Mouse (Mus musculus) intestine, embryonic 16.5 days (tissue): ENCODE measurements at regions not wholly inside any gene's neighbourhood (a gene's known extent, or its start where the extent isn't known, plus 50 kb on each side); places are given as distances from the start of the nearest gene placed in this dataset.

Experiments used
- ATAC-seq: fragments of 200-750 bp; cut with Nextera tagmentation; 2 replicates; pipeline ENCODE4 v1.8.0; 2017; ENCODE audit warnings: moderate TSS enrichment, moderate library complexity
- H3K27ac ChIP-seq: fragments of 300-500 bp; sonication (generic); 2 replicates; pipeline ENCODE4 v1.5.1; 2014; ENCODE audit warnings: mild to moderate bottlenecking, low read length
- H3K27me3 ChIP-seq: fragments of 300-500 bp; sonication (generic); replicated peaks from 2 replicates; pipeline ENCODE4 v1.6.1; 2014; ENCODE audit warnings: low read length, control low read depth, mixed read lengths; ENCODE audit not compliant: control insufficient read depth, insufficient read depth
- H3K36me3 ChIP-seq: fragments of 300-500 bp; sonication (generic); 2 replicates; pipeline ENCODE4 v1.6.1; 2014; ENCODE audit warnings: low read length, control low read depth; ENCODE audit not compliant: control insufficient read depth, insufficient read depth
- H3K4me1 ChIP-seq: fragments of 300-500 bp; sonication (generic); 2 replicates; pipeline ENCODE4 v1.6.1; 2014; ENCODE audit warnings: low read length, control low read depth, mixed read lengths; ENCODE audit not compliant: control insufficient read depth, insufficient read depth
- H3K4me2 ChIP-seq: fragments of 300-500 bp; sonication (generic); 2 replicates; pipeline ENCODE4 v1.6.1; 2014; ENCODE audit warnings: low read depth, low read length, control low read depth
- H3K4me3 ChIP-seq: fragments of 300-500 bp; sonication (generic); 2 replicates; pipeline ENCODE4 v1.5.1; 2014; ENCODE audit warnings: mild to moderate bottlenecking, low read length
- H3K9ac ChIP-seq: fragments of 300-500 bp; sonication (generic); 2 replicates; pipeline ENCODE4 v1.6.1; 2014; ENCODE audit warnings: low read depth, low read length
- H3K9me3 ChIP-seq: fragments of 300-500 bp; sonication (generic); 2 replicates; pipeline ENCODE4 v1.6.1; 2016; ENCODE audit warnings: low read length, control low read depth; ENCODE audit not compliant: control insufficient read depth
- WGBS: fragments of 180-500 bp; shearing (Covaris S2); extraction: QIAGEN DNeasy Blood & Tissue Kit; methylation state at CpG from one replicate; pipeline ENCODE4 v1.1.7; 2014; 5-methylcytosine and 5-hydroxymethylcytosine counted together

DNA sequence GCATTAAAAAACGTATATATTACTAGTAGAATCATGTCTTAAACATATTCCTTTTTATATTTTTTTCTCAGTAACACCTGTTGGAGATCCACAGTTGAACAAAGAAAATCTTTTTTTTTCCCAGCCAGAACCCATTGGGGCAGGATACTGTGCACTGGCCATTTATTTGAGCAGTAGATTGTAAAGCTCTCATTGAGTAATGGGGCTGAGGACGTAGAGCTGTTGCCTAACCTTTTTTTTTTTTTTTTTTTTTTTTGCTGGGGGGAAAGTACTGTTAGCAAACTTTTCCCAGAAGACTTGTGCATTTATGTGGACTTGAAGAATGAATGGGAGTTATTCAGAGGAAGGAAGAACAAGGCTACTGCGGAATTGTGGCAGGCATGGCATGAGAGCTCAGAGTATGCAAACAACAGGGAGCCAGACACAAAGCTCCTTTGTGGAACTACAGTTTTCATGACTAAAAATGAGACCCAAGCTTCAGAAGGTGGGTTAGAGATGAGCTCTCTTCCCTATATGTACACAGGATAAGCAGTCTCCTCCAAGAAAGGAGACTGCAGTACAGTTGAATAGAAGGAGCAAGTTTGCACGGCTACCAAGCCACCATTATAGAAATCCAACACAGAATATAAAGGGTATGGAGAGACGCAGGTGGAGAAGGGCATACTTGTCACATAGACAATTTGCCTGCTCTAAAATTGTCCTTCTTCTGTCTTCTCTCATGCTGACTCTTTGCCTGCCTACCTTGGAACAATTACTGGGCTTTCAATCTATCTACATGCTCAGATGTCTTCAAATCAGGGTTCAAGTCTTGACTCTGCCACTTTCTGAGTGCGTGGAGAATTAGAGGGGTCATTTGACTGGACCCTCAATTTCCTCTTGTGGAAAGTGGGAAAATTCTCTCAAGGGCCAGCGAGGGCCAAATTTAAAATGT is 100.7 kb upstream of the Hs3st1 start:
- no peaks in the 10 kb centered on the region for H3K9me3 ChIP-seq
- ATAC-seq: no peak
- no peak overlapping the region for H3K4me2 ChIP-seq
- H3K4me1 ChIP-seq: no peaks in the 10 kb centered on the region
- no peaks in the 10 kb centered on the region for H3K36me3 ChIP-seq
- no peak overlapping the region for H3K9ac ChIP-seq
- WGBS: 70% methylated on average over 7 of the region's 7 CpGs
- H3K4me3 ChIP-seq: no peak overlapping the region
- H3K27ac ChIP-seq: no peak overlapping the region
- H3K27me3 ChIP-seq: no peaks in the 10 kb centered on the region

DNA sequence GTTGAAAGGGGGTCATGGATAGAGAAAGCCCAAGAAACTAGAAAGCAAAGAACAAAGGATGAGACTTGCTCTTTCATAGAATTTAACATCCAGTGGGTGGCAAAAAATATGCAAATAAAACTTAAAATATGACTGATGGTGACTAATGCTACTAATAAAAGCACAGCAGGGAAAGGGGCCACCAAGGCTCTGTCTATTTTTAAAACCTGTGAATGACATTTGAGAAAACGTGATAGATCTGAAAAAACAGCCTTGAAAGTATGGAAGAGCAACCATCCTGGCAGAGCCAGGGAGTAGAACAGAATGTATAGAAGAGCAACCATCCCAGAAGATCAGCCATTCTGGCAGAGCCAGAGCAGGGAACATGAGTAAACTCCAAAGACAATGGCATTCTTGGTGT is 91.9 kb upstream of the Hs3st1 start:
- Histone ChIP-seq H3K27me3 (no peaks in the 10 kb centered on the region), H3K27ac (no peak overlapping the region), H3K9me3 (no peaks in the 10 kb centered on the region), H3K4me3 (no peak overlapping the region), H3K4me1 (no peaks in the 10 kb centered on the region), H3K9ac (no peak overlapping the region), H3K36me3 (no peaks in the 10 kb centered on the region), H3K4me2 (no peak overlapping the region)
- WGBS: 60% methylated on average over 1 of the region's 1 CpGs
- ATAC-seq: no peak

DNA sequence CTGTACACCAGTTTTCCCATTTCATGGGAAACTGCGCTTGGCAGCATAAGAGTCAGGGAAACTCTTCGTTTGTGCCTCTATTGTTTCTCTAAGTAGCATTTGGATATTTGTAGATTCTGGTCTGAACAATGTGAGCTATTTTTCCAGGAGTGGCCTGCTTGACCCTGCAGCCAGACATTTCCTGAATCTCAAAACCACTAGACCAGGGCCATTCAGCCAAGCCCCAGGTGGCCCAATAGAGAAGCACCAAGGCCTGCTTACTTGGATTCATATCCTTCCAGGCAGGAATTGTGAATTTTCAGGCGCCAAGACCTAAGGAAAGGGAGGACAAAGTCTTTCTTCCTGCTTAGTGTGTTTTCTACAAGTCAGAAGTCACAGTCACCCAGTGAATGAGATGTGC is 85.9 kb upstream of the Hs3st1 start:
- ATAC-seq: 0 out of 2 replicates have a peak, but pooled peaks have one; percentile 31
- H3K4me1 ChIP-seq: no peaks in the 10 kb centered on the region
- WGBS: 70% methylated on average over 3 of the region's 3 CpGs
- H3K27ac ChIP-seq: no peak overlapping the region
- no peaks in the 10 kb centered on the region for H3K9me3 ChIP-seq
- H3K9ac ChIP-seq: no peak overlapping the region
- no peaks in the 10 kb centered on the region for H3K36me3 ChIP-seq
- H3K27me3 ChIP-seq: no peaks in the 10 kb centered on the region
- no peak overlapping the region for H3K4me2 ChIP-seq
- no peak overlapping the region for H3K4me3 ChIP-seq

DNA sequence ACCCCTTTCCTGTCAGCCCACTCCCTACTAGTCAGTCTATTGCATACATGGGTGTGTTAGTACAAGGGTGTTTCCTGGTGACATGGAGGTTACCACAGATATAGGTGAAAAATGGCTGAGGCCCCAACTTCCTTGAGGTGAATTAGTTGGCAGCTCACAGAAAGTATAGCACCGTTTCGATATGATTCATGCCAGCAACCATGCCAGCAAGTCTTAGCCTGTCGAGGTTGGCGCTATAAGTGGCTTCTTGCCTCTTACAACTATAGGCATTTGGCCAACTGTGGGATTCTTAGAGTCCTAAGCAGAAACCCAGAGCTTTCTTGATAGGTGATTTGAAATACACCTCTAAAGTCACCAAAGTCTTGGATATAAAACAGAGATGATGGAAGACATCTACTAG is 85.3 kb upstream of the Hs3st1 start:
- H3K4me1 ChIP-seq: no peaks in the 10 kb centered on the region
- ATAC-seq: no peak
- H3K4me3 ChIP-seq: no peak overlapping the region
- no peak overlapping the region for H3K9ac ChIP-seq
- no peak overlapping the region for H3K4me2 ChIP-seq
- no peaks in the 10 kb centered on the region for H3K36me3 ChIP-seq
- no peaks in the 10 kb centered on the region for H3K9me3 ChIP-seq
- no peak overlapping the region for H3K27ac ChIP-seq
- no peaks in the 10 kb centered on the region for H3K27me3 ChIP-seq
- WGBS: 76% methylated on average over 4 of the region's 4 CpGs

DNA sequence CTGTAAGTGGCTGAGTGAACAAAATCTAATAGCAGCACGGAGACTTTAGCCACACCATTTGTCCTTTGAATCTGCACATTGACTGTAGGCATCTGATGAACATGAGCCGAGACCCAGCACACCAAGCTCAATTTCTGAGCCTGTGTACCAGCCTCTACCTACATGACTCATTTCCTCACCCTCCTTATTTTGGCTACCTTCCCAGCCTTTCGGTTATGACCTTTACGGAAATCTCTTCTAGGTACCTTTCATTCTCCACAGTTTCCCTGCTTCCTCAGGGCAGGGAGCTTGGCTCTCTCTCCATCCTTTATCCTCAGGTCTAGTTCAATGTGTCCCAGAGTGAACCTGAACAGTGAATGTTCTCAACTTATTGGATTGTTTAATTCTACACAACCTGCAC is 77.3 kb upstream of the Hs3st1 start:
- H3K4me1 ChIP-seq: no peaks in the 10 kb centered on the region
- H3K36me3 ChIP-seq: no peaks in the 10 kb centered on the region
- no peak for ATAC-seq
- no peak overlapping the region for H3K9ac ChIP-seq
- no peak overlapping the region for H3K4me3 ChIP-seq
- H3K27ac ChIP-seq: no peak overlapping the region
- 90% methylated on average over 4 of the region's 4 CpGs for WGBS
- no peak overlapping the region for H3K4me2 ChIP-seq
- H3K9me3 ChIP-seq: no peaks in the 10 kb centered on the region
- H3K27me3 ChIP-seq: no peaks in the 10 kb centered on the region

DNA sequence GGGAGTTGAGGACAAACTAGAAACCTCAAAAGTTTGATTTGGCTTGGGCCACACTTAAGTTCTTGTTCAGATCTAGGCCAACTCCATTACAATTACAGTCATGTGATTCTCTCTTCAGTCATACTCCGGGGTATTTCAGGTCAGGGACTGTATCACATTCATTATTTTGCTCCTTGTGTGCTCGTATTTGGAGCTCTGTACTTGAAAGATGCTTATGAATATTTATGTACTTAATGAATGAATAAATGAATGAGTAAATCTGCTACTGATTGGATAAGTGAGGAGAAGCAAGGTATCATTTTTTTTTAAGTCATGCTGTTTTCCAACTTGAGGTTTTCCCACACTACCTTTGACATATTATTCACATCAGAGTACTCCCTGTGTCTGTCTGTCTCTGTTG is 69.4 kb upstream of the Hs3st1 start:
- Histone ChIP-seq H3K27ac (no peak overlapping the region), H3K4me1 (no peaks in the 10 kb centered on the region), H3K9ac (no peak overlapping the region), H3K36me3 (no peaks in the 10 kb centered on the region), H3K4me2 (no peak overlapping the region), H3K4me3 (no peak overlapping the region), H3K27me3 (no peaks in the 10 kb centered on the region), H3K9me3 (no peaks in the 10 kb centered on the region)
- 67% methylated on average over 2 of the region's 2 CpGs for WGBS
- no peak for ATAC-seq

DNA sequence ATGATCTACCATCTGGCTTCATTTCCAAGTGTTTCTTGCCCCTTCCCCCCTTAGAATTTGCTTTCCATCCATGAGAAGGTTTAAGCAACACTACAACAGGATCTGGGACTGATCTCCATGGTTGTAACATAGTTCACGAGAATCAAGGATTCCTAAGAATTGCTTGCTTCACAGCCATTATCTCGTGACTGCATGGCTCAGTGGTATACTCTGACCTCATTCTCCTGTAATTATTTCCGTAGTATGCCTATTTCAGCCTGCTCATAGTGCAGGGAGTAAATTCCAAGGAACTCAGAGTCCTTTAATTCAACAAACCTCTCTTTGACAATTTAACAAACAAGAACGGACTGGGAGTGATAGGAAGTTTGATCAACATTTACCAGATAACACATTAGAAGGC is 51.4 kb upstream of the Hs3st1 start:
- 64% methylated on average over 4 of the region's 4 CpGs for WGBS

More for the DNA sequence above, 51.4 kb upstream of the Hs3st1 start:
- Histone ChIP-seq H3K27ac (no peak overlapping the region), H3K9ac (no peak overlapping the region), H3K4me1 (no peaks in the 10 kb centered on the region), H3K27me3 (no peaks in the 10 kb centered on the region), H3K36me3 (no peaks in the 10 kb centered on the region), H3K4me2 (no peak overlapping the region), H3K9me3 (no peaks in the 10 kb centered on the region), H3K4me3 (no peak overlapping the region)
- no peak for ATAC-seq
